Mouse (Mus musculus) midbrain, embryonic 16.5 days (tissue): ENCODE data around the gene Dnpep. TPM values are rescaled to one million over a fixed set of nuclear protein-coding genes. Genes with fewer than 3 reads are reported as not detected.

Source experiments
- ATAC-seq: fragments of 200-750 bp; cut with Nextera tagmentation; 2 replicates; pipeline ENCODE4 v1.8.0; 2017; ENCODE audit warnings: moderate TSS enrichment
- H3K27ac ChIP-seq: fragments of 300-500 bp; sonication (generic); 2 replicates; pipeline ENCODE4 v1.5.1; 2014; ENCODE audit warnings: mild to moderate bottlenecking, low read length, mixed read lengths
- H3K27me3 ChIP-seq: fragments of 300-500 bp; sonication (generic); 2 replicates; pipeline ENCODE4 v1.6.1; 2014; ENCODE audit warnings: low read depth, low read length, mixed read lengths; ENCODE audit not compliant: control insufficient read depth, insufficient read depth
- H3K36me3 ChIP-seq: fragments of 300-500 bp; sonication (generic); 2 replicates; pipeline ENCODE4 v1.6.1; 2014; ENCODE audit warnings: mild to moderate bottlenecking, low read length, moderate library complexity, mixed read lengths; ENCODE audit not compliant: control insufficient read depth, insufficient read depth
- H3K4me1 ChIP-seq: fragments of 300-500 bp; sonication (generic); 2 replicates; pipeline ENCODE4 v1.6.1; 2014; ENCODE audit warnings: mild to moderate bottlenecking, low read length, mixed read lengths; ENCODE audit not compliant: control insufficient read depth, insufficient read depth
- H3K4me2 ChIP-seq: fragments of 300-500 bp; sonication (generic); 2 replicates; pipeline ENCODE4 v1.6.1; 2014; ENCODE audit warnings: mild to moderate bottlenecking, low read length, mixed read lengths
- H3K4me3 ChIP-seq: fragments of 300-500 bp; sonication (generic); 2 replicates; pipeline ENCODE4 v1.5.1; 2014; ENCODE audit warnings: low read depth, mild to moderate bottlenecking, low read length, moderate library complexity, mixed read lengths
- H3K9ac ChIP-seq: fragments of 300-500 bp; sonication (generic); 2 replicates; pipeline ENCODE4 v1.6.1; 2014; ENCODE audit warnings: low read depth, low read length, mixed read lengths
- H3K9me3 ChIP-seq: fragments of 300-500 bp; sonication (generic); replicated peaks from 2 replicates; pipeline ENCODE4 v1.6.1; 2014; ENCODE audit warnings: mild to moderate bottlenecking, low read length, mixed read lengths; ENCODE audit not compliant: control insufficient read depth, poor library complexity, severe bottlenecking
- WGBS: fragments of 180-500 bp; shearing (Covaris S2); extraction: QIAGEN DNeasy Blood & Tissue Kit; methylation state at CpG from one replicate; pipeline ENCODE4 v1.1.7; 2014; 5-methylcytosine and 5-hydroxymethylcytosine counted together
- polyA plus RNA-seq: library from polyadenylated mRNA; unstranded; fragments of >200 nt; fragmentation: Nextera tagmentation; extraction: Ambion mirVana; gene quantifications from 2 replicates; pipeline ENCODE4 v1.2.1, GENCODE M21; 2015

The Dnpep gene
- polyA plus RNA-seq, 1 experiment from 2014 or later, result 145 TPM

DNA sequence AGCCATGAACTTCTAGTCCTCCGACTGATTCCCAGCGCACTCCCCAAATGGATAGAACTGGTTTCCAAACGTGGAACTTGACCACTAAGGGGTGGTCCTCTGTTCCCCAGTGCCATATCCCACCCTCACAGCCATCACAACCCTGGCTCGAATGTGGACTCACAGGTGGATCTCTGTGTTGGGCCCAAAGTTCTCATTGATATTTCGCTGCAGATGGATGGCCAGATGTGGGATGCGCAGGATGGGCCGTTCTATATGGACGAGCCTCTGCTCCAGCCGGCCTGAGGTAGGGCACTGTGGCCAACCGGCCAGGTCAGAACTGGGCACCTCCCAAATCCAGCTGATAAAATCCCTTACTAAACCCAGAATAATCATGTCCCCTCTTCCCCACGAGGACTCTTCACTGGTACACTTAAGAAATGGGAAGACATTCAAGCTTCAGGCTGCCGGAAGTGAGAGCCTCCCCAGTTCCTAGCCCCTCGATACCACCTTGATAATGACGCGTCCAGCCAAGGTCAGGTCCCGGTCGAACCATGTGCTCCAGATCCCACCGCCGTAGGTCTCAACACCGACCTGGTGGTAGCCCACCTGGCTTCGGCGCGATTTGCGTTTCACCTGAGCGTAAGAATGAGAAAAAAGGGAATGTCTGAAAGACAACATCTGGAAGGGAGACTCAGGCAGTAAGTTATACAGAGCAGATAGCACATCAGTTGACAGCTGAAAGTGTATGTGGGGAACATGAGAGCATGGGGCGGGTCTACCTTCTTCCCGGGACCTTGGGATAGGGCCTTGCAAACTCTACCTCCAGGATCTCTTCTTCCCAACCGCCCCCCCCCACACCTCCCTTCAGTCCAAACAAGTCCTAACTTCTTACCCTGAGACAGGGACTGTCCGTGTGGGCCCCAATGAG, 2.1 kb downstream of the Dnpep start:
- no peak for ATAC-seq
- H3K9me3 ChIP-seq, result no peaks in the 10 kb centered on the region
- H3K27ac ChIP-seq, result no peak overlapping the region
- H3K4me2 ChIP-seq, result peak overlapping the region; percentile 89
- H3K9ac ChIP-seq, result peak overlapping the region; percentile 71
- peak overlapping the region; percentile 65 for H3K4me3 ChIP-seq
- H3K4me1 ChIP-seq, result peaks cover 9% of the 10 kb centered on the region
- H3K27me3 ChIP-seq, result no peaks in the 10 kb centered on the region
- WGBS, result 89% methylated on average over 29 of the region's 29 CpGs
- H3K36me3 ChIP-seq, result peaks cover 29% of the 10 kb centered on the region

DNA sequence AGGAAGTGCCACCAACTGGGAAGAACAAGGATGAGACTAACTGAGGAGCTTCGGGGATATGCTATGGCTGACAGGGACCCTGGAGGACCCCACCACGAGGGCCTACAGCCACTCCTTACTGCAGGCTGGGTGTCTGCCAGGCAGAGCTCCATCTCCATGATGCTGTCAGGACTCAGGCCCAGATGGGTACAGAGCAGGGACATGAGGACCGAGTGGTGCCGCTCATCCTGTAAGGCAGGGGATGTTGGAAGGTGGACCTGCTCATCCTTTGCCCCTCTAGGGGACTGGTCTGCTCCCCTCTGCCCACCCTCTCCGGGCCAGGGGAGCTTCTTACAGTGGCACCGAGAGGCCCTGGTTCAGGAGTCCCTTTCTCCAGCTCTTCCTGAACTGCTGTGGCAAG, 2.8 kb downstream of the Dnpep start:
- ATAC-seq, result no peak

DNA sequence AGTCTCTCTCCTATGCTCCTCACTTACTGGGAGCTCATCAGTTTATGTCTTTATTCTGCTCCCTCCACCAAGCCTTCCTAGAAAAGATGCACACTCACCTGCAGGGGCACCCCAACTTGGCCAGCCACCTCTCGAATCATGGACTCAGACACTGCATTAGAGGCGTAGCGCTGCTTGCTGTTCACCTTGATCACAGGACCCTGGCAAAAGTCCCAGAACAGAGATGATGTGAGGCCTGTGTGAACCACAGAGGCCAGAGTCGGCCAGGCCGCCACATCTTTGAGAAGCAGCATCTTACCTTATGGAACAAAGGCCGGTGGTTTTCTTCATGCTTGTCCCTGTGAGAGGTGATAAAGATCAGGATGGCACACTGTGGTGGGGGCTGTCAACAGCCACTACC, 6.1 kb downstream of the Dnpep start:
- WGBS, result 95% methylated on average over 6 of the region's 6 CpGs
- H3K9ac ChIP-seq, result no peak overlapping the region
- no peak overlapping the region for H3K4me2 ChIP-seq
- ATAC-seq, result no peak
- H3K27me3 ChIP-seq, result no peaks in the 10 kb centered on the region
- H3K9me3 ChIP-seq, result no peaks in the 10 kb centered on the region
- H3K4me1 ChIP-seq, result peaks cover 9% of the 10 kb centered on the region
- H3K27ac ChIP-seq, result no peak overlapping the region
- peaks cover 43% of the 10 kb centered on the region for H3K36me3 ChIP-seq
- no peak overlapping the region for H3K4me3 ChIP-seq

More for the DNA sequence above, 2.8 kb downstream of the Dnpep start:
- peaks cover 29% of the 10 kb centered on the region for H3K36me3 ChIP-seq
- WGBS, result 96% methylated on average over 6 of the region's 6 CpGs
- H3K27me3 ChIP-seq, result no peaks in the 10 kb centered on the region
- H3K4me1 ChIP-seq, result peaks cover 9% of the 10 kb centered on the region
- H3K9me3 ChIP-seq, result no peaks in the 10 kb centered on the region
- no peak overlapping the region for H3K9ac ChIP-seq
- H3K27ac ChIP-seq, result no peak overlapping the region
- H3K4me3 ChIP-seq, result no peak overlapping the region
- H3K4me2 ChIP-seq, result no peak overlapping the region

DNA sequence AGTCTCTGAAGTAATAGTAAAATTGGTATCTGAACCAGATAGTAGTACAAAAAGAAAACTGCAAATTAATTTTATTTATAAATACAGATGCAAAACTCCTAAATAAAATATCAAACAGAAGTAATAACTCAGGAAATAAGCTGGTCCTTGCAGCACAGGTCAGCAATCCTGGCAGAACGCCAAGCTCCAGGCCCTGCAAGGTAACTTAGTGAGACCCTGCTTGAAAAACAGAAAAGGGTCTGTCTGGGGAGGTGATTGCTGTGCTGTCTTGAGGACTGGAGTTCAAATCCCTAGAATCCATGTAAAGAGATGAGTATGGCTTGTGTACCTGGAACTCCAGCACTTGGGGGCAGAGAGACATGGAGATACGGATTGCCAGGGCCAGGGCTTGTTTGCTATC, 13.1 kb downstream of the Dnpep start:
- H3K4me3 ChIP-seq, result no peak overlapping the region
- H3K27me3 ChIP-seq, result no peaks in the 10 kb centered on the region
- no peaks in the 10 kb centered on the region for H3K4me1 ChIP-seq
- no peak for ATAC-seq
- no peak overlapping the region for H3K4me2 ChIP-seq
- peaks cover 14% of the 10 kb centered on the region for H3K36me3 ChIP-seq
- no peak overlapping the region for H3K9ac ChIP-seq
- H3K9me3 ChIP-seq, result no peaks in the 10 kb centered on the region
- no peak overlapping the region for H3K27ac ChIP-seq
- WGBS, result 85% methylated on average over 2 of the region's 2 CpGs

DNA sequence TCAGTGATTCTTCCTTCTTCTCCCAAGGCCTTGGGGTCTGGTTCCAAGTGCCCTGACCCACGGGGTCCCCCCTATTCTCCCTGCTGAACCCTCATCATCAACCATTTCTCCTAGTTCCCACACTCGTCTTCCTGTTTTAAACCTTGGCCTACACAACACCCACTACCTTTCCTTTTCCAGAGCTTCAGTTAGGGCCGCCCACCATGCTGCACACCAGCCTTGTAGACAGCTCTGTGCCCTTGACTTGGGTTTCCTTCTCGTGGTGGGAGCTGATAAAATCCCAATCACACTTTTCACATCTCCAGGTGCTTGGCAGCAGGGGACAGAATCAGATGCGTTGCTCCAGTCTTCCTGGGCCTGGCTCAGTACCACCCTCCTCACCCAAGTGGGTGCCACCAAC, 23.5 kb downstream of the Dnpep start:
- ATAC-seq, result no peak
- WGBS, result 84% methylated on average over 5 of the region's 5 CpGs

DNA sequence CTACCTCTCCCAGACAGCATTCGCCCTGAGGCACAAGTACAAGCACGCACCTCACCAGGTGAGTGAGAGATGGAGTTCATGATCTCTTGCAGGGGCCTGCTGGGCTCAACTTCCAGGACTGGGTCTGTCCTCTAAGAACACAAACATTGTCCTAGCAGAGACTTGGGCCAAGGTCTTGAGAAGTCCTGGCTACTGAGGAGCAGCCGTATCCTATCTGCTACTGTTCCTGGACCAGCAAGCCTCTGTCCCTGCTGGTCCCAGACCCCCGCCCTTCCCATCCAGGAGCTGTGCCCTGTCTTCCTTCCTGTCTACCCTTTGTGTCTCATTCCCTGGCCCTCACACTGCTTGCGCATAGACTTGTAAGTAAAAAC, 24.5 kb downstream of the Dnpep start:
- H3K4me2 ChIP-seq, result no peak overlapping the region
- WGBS, result 84% methylated on average over 5 of the region's 5 CpGs
- H3K27me3 ChIP-seq, result no peaks in the 10 kb centered on the region
- H3K4me1 ChIP-seq, result peaks cover 24% of the 10 kb centered on the region
- no peak overlapping the region for H3K27ac ChIP-seq
- H3K9me3 ChIP-seq, result no peaks in the 10 kb centered on the region
- H3K9ac ChIP-seq, result no peak overlapping the region
- H3K36me3 ChIP-seq, result no peaks in the 10 kb centered on the region
- no peak for ATAC-seq
- H3K4me3 ChIP-seq, result no peak overlapping the region

More for the DNA sequence above, 23.5 kb downstream of the Dnpep start:
- Histone ChIP-seq H3K4me1 (peaks cover 14% of the 10 kb centered on the region), H3K9me3 (no peaks in the 10 kb centered on the region), H3K9ac (no peak overlapping the region), H3K36me3 (no peaks in the 10 kb centered on the region), H3K4me2 (no peak overlapping the region), H3K27ac (no peak overlapping the region), H3K27me3 (no peaks in the 10 kb centered on the region), H3K4me3 (no peak overlapping the region)

DNA sequence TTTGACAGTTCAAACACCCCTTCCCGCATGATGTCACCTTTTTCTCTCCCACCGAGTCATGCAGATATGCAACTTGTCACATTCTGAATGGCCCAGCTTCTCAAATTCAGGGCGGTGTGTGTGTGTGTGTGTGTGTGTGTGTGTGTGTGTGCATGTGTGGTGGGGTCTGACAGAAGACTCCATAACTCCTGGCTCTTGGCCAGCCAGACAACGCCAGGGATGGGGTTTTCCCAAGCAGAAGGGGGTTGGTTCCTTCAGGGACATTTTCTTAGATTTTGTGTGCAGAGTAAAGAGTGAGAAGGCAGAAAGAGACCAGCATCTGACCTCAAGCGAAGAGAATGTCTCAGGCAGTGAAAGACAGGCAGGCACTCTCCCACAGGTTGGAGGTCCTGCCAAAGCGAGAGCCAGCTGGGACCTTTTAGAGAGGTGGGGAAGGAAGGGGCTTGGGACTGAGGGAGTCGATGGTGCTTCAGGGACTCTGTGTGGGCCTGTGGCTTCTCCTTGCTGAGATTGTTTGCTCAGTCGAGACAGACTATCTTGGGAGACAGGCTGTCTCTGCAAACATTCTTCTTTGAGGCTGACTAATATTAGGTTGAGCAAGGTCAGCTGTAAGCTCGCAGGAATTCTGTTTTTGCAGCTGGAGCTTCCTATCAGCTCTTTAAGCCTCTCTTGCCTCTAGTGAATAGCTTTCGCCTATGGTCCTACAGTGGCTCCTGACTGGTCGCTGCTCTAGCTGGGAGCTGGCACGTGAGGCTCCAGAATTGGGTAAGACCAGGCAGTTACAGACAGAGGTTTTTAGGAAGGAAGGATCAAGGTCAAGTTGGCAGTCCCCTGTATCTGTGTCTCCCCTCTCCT, 25.1 kb downstream of the Dnpep start:
- no peak overlapping the region for H3K27ac ChIP-seq
- no peaks in the 10 kb centered on the region for H3K36me3 ChIP-seq
- 66% methylated on average over 12 of the region's 12 CpGs for WGBS
- no peaks in the 10 kb centered on the region for H3K9me3 ChIP-seq
- H3K4me1 ChIP-seq, result peaks cover 26% of the 10 kb centered on the region
- no peak overlapping the region for H3K4me2 ChIP-seq
- no peak for ATAC-seq
- no peak overlapping the region for H3K4me3 ChIP-seq
- no peak overlapping the region for H3K9ac ChIP-seq
- no peaks in the 10 kb centered on the region for H3K27me3 ChIP-seq

DNA sequence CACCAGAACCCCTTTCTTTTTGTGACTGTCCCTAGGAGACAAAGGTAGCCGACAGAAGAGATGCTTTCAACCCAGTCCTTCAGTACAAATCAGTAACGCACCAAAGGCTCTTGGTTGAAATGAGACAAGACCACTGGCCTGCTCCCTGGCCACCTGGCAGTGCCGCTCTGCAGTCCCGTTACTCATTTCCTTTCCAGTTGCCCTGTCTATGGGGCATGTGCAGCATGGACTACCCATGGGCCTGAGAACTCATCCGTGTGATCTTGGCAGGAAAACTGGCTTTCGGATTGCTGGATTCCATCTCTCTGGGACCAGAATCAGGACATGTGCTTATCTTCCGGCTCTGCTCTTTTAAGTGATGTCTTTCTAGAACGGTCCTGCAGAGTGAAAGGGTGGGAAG, 26.5 kb downstream of the Dnpep start:
- no peak for ATAC-seq
- H3K27me3 ChIP-seq, result no peaks in the 10 kb centered on the region
- 90% methylated on average over 8 of the region's 8 CpGs for WGBS
- no peaks in the 10 kb centered on the region for H3K9me3 ChIP-seq
- H3K4me1 ChIP-seq, result peaks cover 26% of the 10 kb centered on the region
- H3K4me3 ChIP-seq, result no peak overlapping the region
- H3K9ac ChIP-seq, result no peak overlapping the region
- no peaks in the 10 kb centered on the region for H3K36me3 ChIP-seq
- H3K27ac ChIP-seq, result no peak overlapping the region
- H3K4me2 ChIP-seq, result no peak overlapping the region

DNA sequence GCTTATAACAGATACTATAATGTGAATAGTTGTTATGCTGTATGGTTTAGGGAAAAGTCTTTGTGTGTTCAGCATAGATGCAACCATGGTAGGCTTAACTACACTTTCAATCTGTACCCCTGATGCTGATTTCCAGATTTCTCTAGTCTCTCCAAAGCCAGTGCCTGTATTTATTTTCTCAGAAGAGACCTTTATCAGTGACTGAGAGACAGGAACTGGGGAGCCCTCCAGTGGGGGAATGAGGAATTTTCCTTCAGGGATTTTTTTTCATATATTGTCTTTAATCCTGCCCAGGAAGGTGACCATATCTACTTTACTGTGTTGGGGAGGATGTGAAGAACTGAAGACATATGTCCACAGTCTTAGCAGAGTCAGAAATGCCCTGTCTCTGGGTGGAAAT, 27.2 kb downstream of the Dnpep start:
- H3K36me3 ChIP-seq, result no peaks in the 10 kb centered on the region
- H3K27me3 ChIP-seq, result no peaks in the 10 kb centered on the region
- peak; percentile 21; the same call in 1 of the 2 replicates for ATAC-seq
- no peak overlapping the region for H3K4me3 ChIP-seq
- H3K9me3 ChIP-seq, result no peaks in the 10 kb centered on the region
- H3K4me2 ChIP-seq, result no peak overlapping the region
- no peak overlapping the region for H3K9ac ChIP-seq
- H3K4me1 ChIP-seq, result peaks cover 26% of the 10 kb centered on the region
- H3K27ac ChIP-seq, result peak overlapping the region; percentile 85
